Mouse (Mus musculus) midbrain, embryonic 11.5 days (tissue): ENCODE measurements around the gene Gnb3. TPM values are rescaled to one million over a fixed set of nuclear protein-coding genes. Genes with fewer than 3 reads are reported as not detected.

Source experiments
- ATAC-seq: fragments of 200-750 bp; cut with Nextera tagmentation; 2 replicates; pipeline ENCODE4 v1.8.0; 2017; ENCODE audit warnings: moderate TSS enrichment, moderate library complexity; ENCODE audit not compliant: low FRiP score
- DNase-seq: peaks from one replicate; pipeline ENCODE4 v3.0.0; 2015; ENCODE audit warnings: low spot score; ENCODE audit errors: missing footprints
- H3K27ac ChIP-seq: fragments of 300-500 bp; sonication (generic); 2 replicates; pipeline ENCODE4 v1.5.1; 2014; ENCODE audit warnings: low read depth, low read length
- H3K27me3 ChIP-seq: fragments of 300-500 bp; sonication (generic); 2 replicates; pipeline ENCODE4 v1.6.1; 2014; ENCODE audit warnings: mild to moderate bottlenecking, low read length, moderate library complexity, mixed read lengths; ENCODE audit not compliant: control insufficient read depth, insufficient read depth
- H3K36me3 ChIP-seq: fragments of 300-500 bp; sonication (generic); 2 replicates; pipeline ENCODE4 v1.6.1; 2014; ENCODE audit warnings: mild to moderate bottlenecking, low read length, moderate library complexity, mixed read lengths; ENCODE audit not compliant: control insufficient read depth, insufficient read depth
- H3K4me1 ChIP-seq: fragments of 300-500 bp; sonication (generic); 2 replicates; pipeline ENCODE4 v1.6.1; 2014; ENCODE audit warnings: low read length; ENCODE audit not compliant: control insufficient read depth, insufficient read depth
- H3K4me2 ChIP-seq: fragments of 300-500 bp; sonication (generic); 2 replicates; pipeline ENCODE4 v1.6.1; 2014; ENCODE audit warnings: mild to moderate bottlenecking, moderate library complexity
- H3K4me3 ChIP-seq: fragments of 300-500 bp; sonication (generic); 2 replicates; pipeline ENCODE4 v1.5.1; 2014; ENCODE audit warnings: low read depth, low read length
- H3K9ac ChIP-seq: fragments of 300-500 bp; sonication (generic); 2 replicates; pipeline ENCODE4 v1.6.1; 2014; ENCODE audit warnings: low read length
- H3K9me3 ChIP-seq: fragments of 300-500 bp; sonication (generic); 2 replicates; pipeline ENCODE4 v1.6.1; 2016; ENCODE audit warnings: low read length; ENCODE audit not compliant: control insufficient read depth
- WGBS: fragments of 180-500 bp; shearing (Covaris S2); extraction: QIAGEN DNeasy Blood & Tissue Kit; methylation state at CpG from one replicate; pipeline ENCODE4 v1.1.7; 2014; 5-methylcytosine and 5-hydroxymethylcytosine counted together
- polyA plus RNA-seq: library from polyadenylated mRNA; unstranded; fragments of >200 nt; fragmentation: Nextera tagmentation; extraction: Ambion mirVana; gene quantifications from 2 replicates; pipeline ENCODE4 v1.2.1, GENCODE M21; 2014

The Gnb3 gene
- polyA plus RNA-seq, 1 experiment from 2014 or later: 3.8 TPM

GRCm38 (mm10) chr6:124874348-124874747 lies 34.3 kb upstream of the Gnb3 start:
- Histone ChIP-seq H3K27me3 (no peaks in the 10 kb centered on the region), H3K36me3 (no peaks in the 10 kb centered on the region), H3K4me2 (no peak overlapping the region), H3K9me3 (no peaks in the 10 kb centered on the region), H3K9ac (no peak overlapping the region), H3K27ac (no peak overlapping the region), H3K4me3 (no peak overlapping the region), H3K4me1 (no peaks in the 10 kb centered on the region)
- WGBS: 54% methylated on average over 2 of the region's 3 CpGs
- ATAC-seq: no peak
- no peak for DNase-seq

GRCm38 (mm10) chr6:124866560-124866959 lies 26.5 kb upstream of the Gnb3 start:
- H3K4me2 ChIP-seq: no peak overlapping the region
- no peak for DNase-seq
- H3K9ac ChIP-seq: 0 out of 2 replicates have a peak overlapping the region, but pooled peaks have one; percentile 22
- ATAC-seq: no peak
- H3K4me1 ChIP-seq: peaks cover 19% of the 10 kb centered on the region
- H3K27me3 ChIP-seq: 0 out of 2 replicates have a peak, but pooled peaks cover 3% of the 10 kb centered on the region
- H3K27ac ChIP-seq: no peak overlapping the region
- H3K4me3 ChIP-seq: no peak overlapping the region
- H3K36me3 ChIP-seq: no peaks in the 10 kb centered on the region
- 55% methylated on average over 6 of the region's 7 CpGs for WGBS
- no peaks in the 10 kb centered on the region for H3K9me3 ChIP-seq

- H3K4me1 ChIP-seq: peaks cover 23% of the 10 kb centered on the region
- no peak overlapping the region for H3K27ac ChIP-seq
- 0 out of 2 replicates have a peak, but pooled peaks cover 3% of the 10 kb centered on the region for H3K27me3 ChIP-seq
- H3K4me3 ChIP-seq: no peak overlapping the region
- no peak overlapping the region for H3K4me2 ChIP-seq
- no peaks in the 10 kb centered on the region for H3K9me3 ChIP-seq
- DNase-seq (no peak), ATAC-seq (no peak)
- H3K9ac ChIP-seq: no peak overlapping the region; the same call in 1 of the 2 replicates
- WGBS: 58% methylated on average over 18 of the region's 18 CpGs
- no peaks in the 10 kb centered on the region for H3K36me3 ChIP-seq
These were observed 25.8 kb upstream of the Gnb3 start for GRCm38 (mm10) chr6:124865766-124866362.

DNA sequence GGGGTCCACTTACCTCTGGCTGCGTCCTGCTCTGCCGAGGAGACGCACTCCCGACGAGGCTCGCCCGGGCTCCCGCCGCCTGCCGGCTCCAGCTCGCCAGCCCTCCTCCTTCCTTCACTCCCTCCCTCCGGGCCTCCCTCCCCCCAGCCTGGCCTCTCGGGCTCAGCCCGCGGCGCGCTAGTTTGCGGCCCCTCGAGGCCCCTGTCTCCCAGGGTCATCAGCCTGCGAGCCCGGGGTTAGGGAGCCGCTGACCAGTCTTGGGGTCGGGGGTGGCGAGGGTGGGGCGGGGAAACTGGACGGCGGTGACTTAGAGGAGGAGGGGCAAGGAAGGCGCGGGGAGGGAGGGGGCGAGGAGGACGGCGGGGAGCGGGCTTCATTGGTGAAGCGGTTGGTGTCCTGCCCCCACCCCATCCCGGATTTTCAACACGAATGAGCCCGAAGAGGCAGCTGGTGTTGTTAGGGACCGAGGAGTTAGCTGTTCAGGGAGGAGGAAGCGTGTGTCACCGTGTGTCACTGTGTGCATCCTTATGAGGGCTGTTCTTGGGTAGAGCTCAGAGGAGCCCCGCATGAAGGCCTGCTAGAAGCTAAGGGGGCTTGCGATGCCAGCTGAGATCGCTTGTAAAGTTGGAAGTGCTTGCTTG lies 23.7 kb upstream of the Gnb3 start, which contains the start of gene Gpr162:
Gene Gpr162 (minus strand): TSS at position 326 of the 641 bp plus-strand sequence.
- H3K27ac ChIP-seq: peak within 1 kb of the TSS; percentile 67
- DNase-seq: peak; percentile 95
- H3K4me2 ChIP-seq: peak within 1 kb of the TSS; percentile 85
- peaks cover 5% of the 10 kb centered on the region; the same call in 1 of the 2 replicates for H3K27me3 ChIP-seq
- peak; percentile 66 for ATAC-seq
- H3K36me3 ChIP-seq: no peaks in the 10 kb centered on the region
- no peaks in the 10 kb centered on the region for H3K9me3 ChIP-seq
- H3K4me1 ChIP-seq: peaks cover 28% of the 10 kb centered on the region
- peak within 1 kb of the TSS; percentile 82 for H3K9ac ChIP-seq
- WGBS: 1% methylated on average over 27 of the region's 43 CpGs
- H3K4me3 ChIP-seq: peak within 1 kb of the TSS; percentile 53

DNA sequence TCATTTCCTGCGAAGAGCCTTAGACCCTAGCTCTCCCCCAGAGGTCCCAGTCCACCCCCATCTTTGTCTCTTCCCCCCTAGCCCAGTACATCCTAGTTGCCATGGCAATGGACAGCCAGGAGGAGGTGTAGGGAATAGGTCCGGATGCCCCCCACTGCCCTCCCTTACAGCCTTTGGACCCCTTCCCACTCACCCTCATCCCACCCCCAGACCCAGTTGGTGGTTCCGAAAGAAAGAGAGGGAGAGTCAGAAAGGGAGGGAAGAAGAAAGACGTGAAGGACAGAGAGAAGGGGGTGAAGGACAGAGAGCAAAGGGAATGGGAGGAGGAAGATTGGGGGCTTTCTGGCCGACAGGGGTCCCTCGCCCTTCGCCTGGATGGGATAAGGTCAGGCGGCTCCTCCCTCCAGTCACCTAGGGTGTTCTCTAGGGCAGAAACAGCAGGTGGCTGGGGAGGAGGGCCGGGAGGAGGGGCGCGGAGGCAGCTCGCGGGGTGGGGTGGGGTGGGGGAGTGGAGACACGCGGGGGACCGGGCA lies 23.1 kb upstream of the Gnb3 start:
- Histone ChIP-seq H3K36me3 (no peaks in the 10 kb centered on the region), H3K9me3 (no peaks in the 10 kb centered on the region), H3K4me2 (peak overlapping the region; percentile 85), H3K4me3 (peak overlapping the region; percentile 53), H3K27ac (peak overlapping the region; percentile 67), H3K27me3 (peaks cover 5% of the 10 kb centered on the region; the same call in 1 of the 2 replicates), H3K4me1 (peaks cover 29% of the 10 kb centered on the region), H3K9ac (peak overlapping the region; percentile 82)
- ATAC-seq (peak; percentile 45; the same call in 1 of the 2 replicates), DNase-seq (no peak)
- WGBS: 2% methylated on average over 16 of the region's 16 CpGs

DNA sequence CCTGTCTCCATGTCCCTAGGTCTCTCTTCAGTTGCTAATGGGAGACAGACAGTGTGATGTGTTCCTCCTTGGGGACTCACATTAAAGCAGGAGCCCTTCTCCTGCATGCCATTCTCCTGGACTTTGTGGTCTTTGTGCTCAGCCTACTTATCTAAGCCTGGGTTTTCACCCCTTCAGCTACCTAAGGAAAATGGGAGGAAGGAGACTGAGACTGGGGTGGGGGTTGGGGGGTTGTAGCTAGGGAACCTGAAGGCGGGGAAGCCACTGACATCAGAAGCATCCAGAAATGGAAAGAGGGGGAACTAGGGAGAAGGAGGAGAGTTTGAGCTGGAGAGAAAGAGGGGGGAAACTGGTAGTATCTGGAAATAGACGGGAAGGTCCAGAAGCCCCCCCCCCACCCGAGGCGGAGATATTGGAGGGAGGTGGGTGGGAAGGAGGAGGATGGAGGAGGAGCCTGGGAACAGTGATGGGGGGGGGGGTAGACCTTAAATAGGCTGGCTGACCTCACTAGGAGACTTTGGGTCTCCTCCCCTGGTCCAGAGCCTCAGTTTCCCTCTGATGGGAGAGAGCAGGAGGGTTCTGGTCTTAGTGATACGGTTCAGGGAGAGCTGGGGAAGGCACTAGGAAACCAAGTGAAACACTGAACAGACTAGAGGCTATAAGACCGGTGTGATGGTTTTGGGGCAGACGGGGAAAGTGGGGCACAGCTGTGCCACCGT lies 22.5 kb upstream of the Gnb3 start:
- DNase-seq: peak; percentile 91
- H3K4me2 ChIP-seq: peak overlapping the region; percentile 85
- no peaks in the 10 kb centered on the region for H3K36me3 ChIP-seq
- H3K9ac ChIP-seq: peak overlapping the region; percentile 82
- no peak overlapping the region; the same call in 1 of the 2 replicates for H3K27ac ChIP-seq
- peak overlapping the region; percentile 53 for H3K4me3 ChIP-seq
- peaks cover 35% of the 10 kb centered on the region for H3K4me1 ChIP-seq
- peaks cover 5% of the 10 kb centered on the region; the same call in 1 of the 2 replicates for H3K27me3 ChIP-seq
- ATAC-seq: 0 out of 2 replicates have a peak, but pooled peaks have one; percentile 0
- H3K9me3 ChIP-seq: no peaks in the 10 kb centered on the region
- WGBS: 11% methylated on average over 8 of the region's 8 CpGs

DNA sequence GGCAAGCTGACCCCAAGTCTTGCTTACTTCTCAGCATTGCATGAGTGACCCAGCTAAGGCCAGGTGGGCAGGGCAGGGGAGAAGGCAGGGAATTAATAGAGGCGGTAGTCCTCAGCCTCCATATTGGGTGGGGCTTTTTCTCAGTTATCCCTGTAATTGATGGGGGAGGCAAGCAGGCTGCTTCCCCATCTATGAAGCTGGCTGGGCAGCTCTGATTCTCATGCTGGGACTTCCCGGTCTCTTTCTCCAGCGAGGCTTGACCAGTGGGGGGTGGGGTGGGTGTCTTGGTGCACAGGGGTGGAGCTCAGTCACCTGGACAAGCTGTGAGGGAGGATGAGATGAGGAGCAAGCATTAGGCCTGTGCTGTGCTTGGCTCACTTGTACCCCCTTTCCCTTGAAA lies 21.7 kb upstream of the Gnb3 start:
- whole genome bisulfite sequencing: 28% methylated on average over 3 of the region's 3 CpGs
- H3K27me3 ChIP-seq: peaks cover 5% of the 10 kb centered on the region; the same call in 1 of the 2 replicates
- H3K9ac ChIP-seq: no peak overlapping the region
- no peaks in the 10 kb centered on the region for H3K36me3 ChIP-seq
- H3K9me3 ChIP-seq: no peaks in the 10 kb centered on the region
- DNase-seq (no peak), ATAC-seq (no peak)
- H3K4me1 ChIP-seq: peaks cover 35% of the 10 kb centered on the region
- H3K4me3 ChIP-seq: no peak overlapping the region
- H3K4me2 ChIP-seq: peak overlapping the region; percentile 85; the same call in 1 of the 2 replicates
- no peak overlapping the region for H3K27ac ChIP-seq

GRCm38 (mm10) chr6:124861266-124861665 lies 21.2 kb upstream of the Gnb3 start:
- no peak overlapping the region for H3K9ac ChIP-seq
- DNase-seq (no peak), ATAC-seq (no peak)
- peaks cover 38% of the 10 kb centered on the region for H3K4me1 ChIP-seq
- no peak overlapping the region for H3K4me3 ChIP-seq
- 80% methylated on average over 19 of the region's 19 CpGs for WGBS
- peaks cover 5% of the 10 kb centered on the region; the same call in 1 of the 2 replicates for H3K27me3 ChIP-seq
- no peaks in the 10 kb centered on the region for H3K9me3 ChIP-seq
- peak overlapping the region; percentile 17; the same call in 1 of the 2 replicates for H3K4me2 ChIP-seq
- no peak overlapping the region for H3K27ac ChIP-seq
- H3K36me3 ChIP-seq: no peaks in the 10 kb centered on the region
